Mouse (Mus musculus) forebrain, embryonic 12.5 days (tissue): ENCODE measurements around the gene Rasgef1a. TPM values are rescaled to one million over a fixed set of nuclear protein-coding genes. Genes with fewer than 3 reads are reported as not detected.

ENCODE experiments used
- ATAC-seq: fragments of 200-750 bp; cut with Nextera tagmentation; 2 replicates; pipeline ENCODE4 v1.8.0; 2017; ENCODE audit warnings: moderate TSS enrichment; ENCODE audit not compliant: low FRiP score
- H3K27ac ChIP-seq: fragments of 300-500 bp; sonication (generic); 2 replicates; pipeline ENCODE4 v1.5.1; 2016; ENCODE audit warnings: mild to moderate bottlenecking
- H3K27me3 ChIP-seq: fragments of 300-500 bp; sonication (generic); 2 replicates; pipeline ENCODE4 v1.6.1; 2016; ENCODE audit warnings: mild to moderate bottlenecking
- H3K36me3 ChIP-seq: fragments of 300-500 bp; sonication (generic); replicated peaks from 2 replicates; pipeline ENCODE4 v1.6.1; 2016; ENCODE audit warnings: mild to moderate bottlenecking
- H3K4me1 ChIP-seq: fragments of 300-500 bp; sonication (generic); 2 replicates; pipeline ENCODE4 v1.6.1; 2016
- H3K4me2 ChIP-seq: fragments of 300-500 bp; sonication (generic); 2 replicates; pipeline ENCODE4 v1.6.1; 2016; ENCODE audit warnings: mild to moderate bottlenecking, moderate library complexity
- H3K4me3 ChIP-seq: fragments of 300-500 bp; sonication (generic); replicated peaks from 2 replicates; pipeline ENCODE4 v1.5.1; 2016; ENCODE audit warnings: mild to moderate bottlenecking
- H3K9ac ChIP-seq: fragments of 300-500 bp; sonication (generic); 2 replicates; pipeline ENCODE4 v1.6.1; 2016; ENCODE audit warnings: mild to moderate bottlenecking
- H3K9me3 ChIP-seq: fragments of 300-500 bp; sonication (generic); 2 replicates; pipeline ENCODE4 v1.6.1; 2016
- WGBS: fragments of 180-500 bp; shearing (Covaris S2); methylation state at CpG from one replicate; pipeline ENCODE4 v1.1.7; 2016; 5-methylcytosine and 5-hydroxymethylcytosine counted together
- polyA plus RNA-seq: library from polyadenylated mRNA; unstranded; fragments of >200 nt; fragmentation: Nextera tagmentation; extraction: Ambion mirVana; gene quantifications from 2 replicates; pipeline ENCODE4 v1.2.1, GENCODE M21; 2016

The Rasgef1a gene
- polyA plus RNA-seq, 1 experiment from 2014 or later, result 0.33 TPM

- ATAC-seq, result peak; percentile 62
- 3% methylated on average over 12 of the region's 12 CpGs for WGBS
- H3K27ac ChIP-seq, result no peak overlapping the region
- peaks cover 24% of the 10 kb centered on the region for H3K4me1 ChIP-seq
- H3K9ac ChIP-seq, result peak overlapping the region; percentile 60
- H3K36me3 ChIP-seq, result no peaks in the 10 kb centered on the region
- peaks cover 45% of the 10 kb centered on the region for H3K27me3 ChIP-seq
- H3K9me3 ChIP-seq, result no peaks in the 10 kb centered on the region
- peak overlapping the region; percentile 97 for H3K4me2 ChIP-seq
- peak overlapping the region; percentile 49 for H3K4me3 ChIP-seq
Measured at GRCm38 (mm10) chr6:118065837-118066198, 54.6 kb downstream of the Rasgef1a start.

DNA sequence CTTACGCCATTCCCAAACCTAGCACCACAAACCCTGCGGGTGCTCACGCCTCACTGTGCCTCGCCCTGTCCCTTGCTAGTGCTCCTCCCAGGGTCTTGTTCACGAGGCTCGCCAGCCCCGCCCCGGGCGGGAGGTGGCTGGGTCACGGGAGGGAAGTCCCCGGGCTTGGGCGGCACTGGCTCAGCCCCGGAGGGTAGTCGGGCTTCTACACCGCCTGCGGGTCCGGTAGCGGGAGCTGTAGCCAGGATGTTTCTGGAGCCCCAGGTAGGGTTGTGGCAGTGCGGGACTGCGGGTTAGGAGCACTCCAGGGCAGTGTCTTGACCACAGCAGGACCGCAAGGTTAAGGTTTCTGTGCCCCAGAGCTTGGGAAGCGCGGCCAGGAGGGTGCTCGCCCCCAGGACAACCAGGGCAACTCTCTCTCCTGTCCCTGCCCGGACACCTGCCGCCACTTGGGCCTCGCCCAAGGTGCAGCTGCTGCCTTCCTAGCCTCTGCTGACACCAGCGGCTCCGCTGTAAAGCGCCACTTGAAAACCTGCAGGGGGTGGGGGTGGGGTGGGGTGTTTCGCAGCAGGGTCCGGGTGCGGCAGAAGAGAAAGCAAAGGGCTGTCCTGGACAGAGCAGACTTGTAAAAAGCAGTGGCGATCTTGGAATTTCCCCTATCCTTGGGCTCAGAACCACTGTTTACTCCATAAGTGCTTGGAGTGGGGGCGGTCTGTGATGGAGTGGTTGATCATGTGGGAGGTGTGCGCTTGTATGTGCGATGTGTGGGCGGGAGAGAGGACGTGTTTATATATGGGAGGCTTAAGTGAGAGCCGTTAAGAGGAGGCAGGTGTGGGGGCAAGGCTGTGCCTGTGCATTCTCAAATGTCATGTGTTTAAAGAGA lies 55.2 kb downstream of the Rasgef1a start:
- H3K9me3 ChIP-seq, result no peaks in the 10 kb centered on the region
- H3K27me3 ChIP-seq, result peaks cover 45% of the 10 kb centered on the region
- H3K36me3 ChIP-seq, result no peaks in the 10 kb centered on the region
- H3K4me3 ChIP-seq, result peak overlapping the region; percentile 49
- peak overlapping the region; percentile 97 for H3K4me2 ChIP-seq
- H3K27ac ChIP-seq, result no peak overlapping the region
- ATAC-seq, result peak; percentile 52
- H3K9ac ChIP-seq, result peak overlapping the region; percentile 60
- peaks cover 24% of the 10 kb centered on the region for H3K4me1 ChIP-seq
- 1% methylated on average over 40 of the region's 40 CpGs for WGBS

DNA sequence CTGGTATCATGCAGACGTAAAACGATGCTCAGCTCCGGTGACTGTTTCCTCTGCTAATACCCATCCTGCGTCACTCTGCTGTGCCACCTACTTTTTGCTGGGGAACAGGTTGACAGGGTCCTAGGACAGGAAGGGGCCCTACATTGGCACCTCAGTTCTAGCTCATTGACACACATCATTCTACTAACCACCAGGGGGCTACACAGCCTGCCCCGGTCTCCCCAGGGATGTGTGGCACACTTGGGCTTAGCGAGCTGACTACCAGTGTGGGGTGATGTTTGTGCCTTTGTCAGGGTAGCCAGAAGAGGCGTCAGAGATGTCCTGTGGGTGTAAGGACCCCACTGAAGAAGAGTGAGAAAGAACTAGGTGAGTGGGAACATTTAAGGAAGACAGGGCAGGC lies 56.5 kb downstream of the Rasgef1a start:
- no peak overlapping the region for H3K4me2 ChIP-seq
- H3K27me3 ChIP-seq, result peaks cover 45% of the 10 kb centered on the region
- no peak for ATAC-seq
- peaks cover 24% of the 10 kb centered on the region for H3K4me1 ChIP-seq
- no peak overlapping the region for H3K4me3 ChIP-seq
- H3K9ac ChIP-seq, result no peak overlapping the region
- H3K27ac ChIP-seq, result no peak overlapping the region
- H3K36me3 ChIP-seq, result no peaks in the 10 kb centered on the region
- no peaks in the 10 kb centered on the region for H3K9me3 ChIP-seq
- 70% methylated on average over 7 of the region's 7 CpGs for WGBS

- no peak overlapping the region for H3K9ac ChIP-seq
- peaks cover 24% of the 10 kb centered on the region for H3K4me1 ChIP-seq
- H3K27me3 ChIP-seq, result peaks cover 31% of the 10 kb centered on the region
- H3K4me3 ChIP-seq, result no peak overlapping the region
- no peaks in the 10 kb centered on the region for H3K9me3 ChIP-seq
- ATAC-seq, result no peak
- WGBS, result 77% methylated on average over 5 of the region's 5 CpGs
- H3K36me3 ChIP-seq, result no peaks in the 10 kb centered on the region
- no peak overlapping the region for H3K4me2 ChIP-seq
- no peak overlapping the region for H3K27ac ChIP-seq
Measured at GRCm38 (mm10) chr6:118070321-118071012, 59.2 kb downstream of the Rasgef1a start.

- WGBS, result 81% methylated on average over 4 of the region's 4 CpGs
- H3K9me3 ChIP-seq, result no peaks in the 10 kb centered on the region
- no peak overlapping the region for H3K27ac ChIP-seq
- H3K36me3 ChIP-seq, result no peaks in the 10 kb centered on the region
- no peak for ATAC-seq
- peaks cover 19% of the 10 kb centered on the region for H3K4me1 ChIP-seq
- H3K4me2 ChIP-seq, result no peak overlapping the region
- no peak overlapping the region for H3K4me3 ChIP-seq
- no peak overlapping the region for H3K9ac ChIP-seq
- H3K27me3 ChIP-seq, result peaks cover 26% of the 10 kb centered on the region
Measured at GRCm38 (mm10) chr6:118071013-118071350, 59.7 kb downstream of the Rasgef1a start.

GRCm38 (mm10) chr6:118071416-118071815 lies 60.2 kb downstream of the Rasgef1a start:
- H3K27me3 ChIP-seq, result peaks cover 21% of the 10 kb centered on the region
- 64% methylated on average over 3 of the region's 3 CpGs for WGBS
- no peak for ATAC-seq

DNA sequence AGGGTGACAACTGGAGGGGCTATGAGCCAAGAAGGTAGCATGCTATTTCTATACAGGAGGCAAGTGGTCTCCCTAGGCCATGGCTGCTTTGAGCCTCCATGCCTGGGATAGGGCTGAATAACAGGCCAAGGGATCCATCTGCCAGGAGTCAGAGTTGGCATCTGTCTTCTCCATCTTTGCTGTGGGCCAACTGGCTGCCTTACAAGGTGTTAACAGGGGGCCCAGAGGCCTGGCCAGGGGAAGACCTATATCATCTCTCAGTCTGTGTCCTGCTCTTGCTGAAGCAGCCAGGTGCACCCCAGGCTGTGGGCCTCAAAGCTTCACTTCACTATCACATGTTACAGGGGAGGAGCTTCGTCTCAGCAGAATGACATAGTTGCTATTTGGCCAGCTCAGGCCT lies 60.9 kb downstream of the Rasgef1a start:
- H3K4me2 ChIP-seq, result no peak overlapping the region
- H3K9ac ChIP-seq, result no peak overlapping the region
- H3K36me3 ChIP-seq, result no peaks in the 10 kb centered on the region
- H3K27ac ChIP-seq, result no peak overlapping the region
- 83% methylated on average over 1 of the region's 1 CpGs for WGBS
- no peak overlapping the region for H3K4me3 ChIP-seq
- no peak for ATAC-seq
- peaks cover 7% of the 10 kb centered on the region for H3K4me1 ChIP-seq
- peaks cover 14% of the 10 kb centered on the region for H3K27me3 ChIP-seq
- no peaks in the 10 kb centered on the region for H3K9me3 ChIP-seq

More at GRCm38 (mm10) chr6:118071416-118071815, 60.2 kb downstream of the Rasgef1a start:
- Histone ChIP-seq H3K4me1 (peaks cover 15% of the 10 kb centered on the region), H3K4me2 (no peak overlapping the region), H3K36me3 (no peaks in the 10 kb centered on the region), H3K27ac (no peak overlapping the region), H3K9me3 (no peaks in the 10 kb centered on the region), H3K4me3 (no peak overlapping the region), H3K9ac (no peak overlapping the region)

DNA sequence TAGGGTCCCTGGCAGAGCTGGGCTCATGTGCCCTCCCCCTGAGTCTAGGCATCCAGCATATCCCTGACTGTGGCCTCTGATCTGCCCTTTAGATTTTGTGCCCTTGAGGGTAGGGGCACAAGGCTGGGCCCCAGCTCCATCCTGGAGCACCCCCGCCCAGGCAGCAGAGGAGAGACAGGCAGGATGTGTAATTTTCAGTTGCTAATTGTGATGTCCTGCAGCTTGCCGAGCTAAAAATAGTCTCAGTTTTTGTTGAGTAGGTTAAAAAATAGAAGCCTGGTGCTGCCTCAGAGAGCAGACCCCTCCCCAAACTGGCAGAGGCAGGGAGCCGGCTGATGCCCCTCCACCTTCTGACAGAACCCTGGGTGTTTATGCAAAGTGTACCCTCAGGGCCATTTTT lies 62.9 kb downstream of the Rasgef1a start:
- H3K36me3 ChIP-seq, result no peaks in the 10 kb centered on the region
- H3K27me3 ChIP-seq, result no peaks in the 10 kb centered on the region
- H3K4me2 ChIP-seq, result no peak overlapping the region
- H3K9ac ChIP-seq, result no peak overlapping the region
- no peak overlapping the region for H3K27ac ChIP-seq
- no peaks in the 10 kb centered on the region for H3K9me3 ChIP-seq
- H3K4me3 ChIP-seq, result no peak overlapping the region
- H3K4me1 ChIP-seq, result peaks cover 7% of the 10 kb centered on the region
- WGBS, result 62% methylated on average over 3 of the region's 3 CpGs
- ATAC-seq, result no peak

- Histone ChIP-seq H3K9ac (no peak overlapping the region), H3K4me2 (no peak overlapping the region), H3K27me3 (no peaks in the 10 kb centered on the region), H3K36me3 (no peaks in the 10 kb centered on the region), H3K27ac (no peak overlapping the region), H3K9me3 (no peaks in the 10 kb centered on the region), H3K4me1 (peaks cover 15% of the 10 kb centered on the region; the same call in 1 of the 2 replicates), H3K4me3 (no peak overlapping the region)
- no peak for ATAC-seq
- 85% methylated on average over 3 of the region's 3 CpGs for whole genome bisulfite sequencing
Measured at GRCm38 (mm10) chr6:118076256-118076655, 65.0 kb downstream of the Rasgef1a start.

DNA sequence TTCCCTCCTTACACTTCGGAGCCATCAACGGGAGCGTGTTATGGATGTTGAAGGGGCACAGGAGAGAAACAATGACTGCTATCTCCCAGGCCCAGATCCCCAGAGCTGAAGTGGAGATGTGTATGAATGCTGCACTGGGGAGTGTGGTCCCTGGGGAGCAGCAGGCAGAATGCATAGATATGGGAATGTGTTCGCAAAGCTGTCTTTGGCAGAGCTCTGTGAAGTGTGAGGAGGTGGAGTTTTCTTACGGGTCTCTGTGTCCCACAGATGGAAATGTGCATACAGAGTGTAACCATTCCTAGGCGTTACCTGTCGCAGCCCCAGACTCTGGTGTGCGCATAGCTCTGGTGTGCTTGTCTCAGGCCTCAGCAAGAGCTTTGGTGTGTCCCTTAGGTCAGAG lies 65.5 kb downstream of the Rasgef1a start:
- H3K27me3 ChIP-seq, result no peaks in the 10 kb centered on the region
- no peak overlapping the region for H3K4me3 ChIP-seq
- ATAC-seq, result no peak
- H3K36me3 ChIP-seq, result no peaks in the 10 kb centered on the region
- H3K27ac ChIP-seq, result no peak overlapping the region
- H3K4me1 ChIP-seq, result peaks cover 15% of the 10 kb centered on the region; the same call in 1 of the 2 replicates
- H3K9me3 ChIP-seq, result no peaks in the 10 kb centered on the region
- no peak overlapping the region for H3K4me2 ChIP-seq
- H3K9ac ChIP-seq, result no peak overlapping the region
- WGBS, result 89% methylated on average over 8 of the region's 8 CpGs

DNA sequence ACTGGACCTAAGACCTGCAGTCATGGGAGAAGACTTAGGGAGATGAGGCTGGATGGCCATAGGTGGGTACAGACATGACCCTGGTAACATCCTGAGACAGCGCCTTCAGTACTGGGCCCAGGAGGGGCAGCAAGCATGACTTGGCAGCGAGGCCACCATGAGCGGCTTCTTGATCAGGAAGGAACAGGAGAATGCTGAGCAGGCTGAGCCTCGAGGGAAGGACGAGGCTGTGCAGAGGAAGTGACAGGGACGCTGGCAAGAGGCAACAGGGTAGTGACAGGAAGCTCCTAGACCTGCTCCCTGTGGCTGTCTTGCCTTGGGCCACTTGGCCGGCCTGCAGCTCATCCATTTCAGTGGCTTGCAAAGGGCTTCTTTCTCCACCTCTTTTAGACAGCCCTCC lies 66.2 kb downstream of the Rasgef1a start:
- Histone ChIP-seq H3K9ac (no peak overlapping the region), H3K9me3 (no peaks in the 10 kb centered on the region), H3K4me3 (no peak overlapping the region), H3K27ac (no peak overlapping the region), H3K36me3 (no peaks in the 10 kb centered on the region), H3K27me3 (no peaks in the 10 kb centered on the region), H3K4me2 (no peak overlapping the region), H3K4me1 (peaks cover 15% of the 10 kb centered on the region; the same call in 1 of the 2 replicates)
- no peak for ATAC-seq
- WGBS, result 79% methylated on average over 7 of the region's 7 CpGs

- WGBS, result 75% methylated on average over 10 of the region's 10 CpGs
- Histone ChIP-seq H3K9ac (no peak overlapping the region), H3K9me3 (no peaks in the 10 kb centered on the region), H3K27me3 (no peaks in the 10 kb centered on the region), H3K27ac (no peak overlapping the region), H3K36me3 (no peaks in the 10 kb centered on the region), H3K4me1 (peaks cover 15% of the 10 kb centered on the region; the same call in 1 of the 2 replicates), H3K4me2 (no peak overlapping the region), H3K4me3 (no peak overlapping the region)
- no peak for ATAC-seq
Measured at GRCm38 (mm10) chr6:118078751-118079150, 67.5 kb downstream of the Rasgef1a start.
